Mouse (Mus musculus) small intestine, adult 2 months (tissue): Measurements from ENCODE around the gene Tcea3.

Experiments
- CTCF ChIP-seq: fragments of 200-500 bp; IDR thresholded peaks from 2 replicates; pipeline ENCODE4 v1.5.1; 2012; ENCODE audit warnings: low read depth, mild to moderate bottlenecking, control low read depth, inconsistent platforms, low read length, moderate library complexity, mixed read lengths; ENCODE audit not compliant: insufficient replicate concordance, insufficient read length; ENCODE audit errors: extremely low read depth
- POLR2A ChIP-seq: fragments of 200-500 bp; IDR thresholded peaks from 2 replicates; pipeline ENCODE4 v1.6.1; 2012; ENCODE audit warnings: low read depth, mild to moderate bottlenecking, control low read depth, inconsistent platforms, low read length, moderate library complexity

DNA sequence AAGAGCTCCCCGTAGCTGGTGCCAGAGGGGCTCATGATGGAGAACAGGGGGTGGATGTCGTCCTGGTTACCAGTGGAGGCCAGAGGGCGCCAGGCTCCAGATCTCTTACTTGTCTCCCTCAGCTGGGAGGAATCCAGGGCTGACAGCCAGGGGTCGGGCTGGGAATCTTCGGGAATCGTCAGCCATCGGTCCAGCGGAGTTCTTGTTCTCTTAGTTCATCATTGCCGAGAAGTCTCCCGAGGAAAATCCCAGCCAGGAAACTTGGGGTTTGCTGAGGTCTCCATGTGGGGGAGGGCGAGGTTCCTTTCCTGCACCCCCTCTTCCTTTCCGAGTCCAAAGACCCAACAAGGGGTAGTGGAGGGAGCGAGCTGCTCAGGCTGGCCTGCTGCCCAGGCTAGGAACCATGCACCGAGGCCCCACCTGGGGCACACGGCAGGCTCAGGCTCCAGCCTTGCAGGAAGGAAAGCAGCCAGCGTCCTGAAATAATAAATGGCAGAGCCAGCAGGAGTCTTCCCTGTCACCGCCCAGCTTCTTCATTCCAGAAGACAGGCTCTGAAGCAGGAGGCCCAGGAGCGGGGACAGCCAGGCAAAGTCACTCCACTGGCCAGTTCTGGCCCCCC lies 28.8 kb upstream of the Tcea3 start:
- TF ChIP-seq CTCF: no peak
- no peak for TF ChIP-seq POLR2A
